Mouse (Mus musculus): ENCODE measurements around the gene Crtc3. TPM values are rescaled to one million over a fixed set of nuclear protein-coding genes. Genes with fewer than 3 reads are reported as not detected.

Gene Crtc3
- polyA plus RNA-seq, 1 experiment: 6.4 TPM

GRCm38 (mm10) chr7:80539581-80539980 lies 149.1 kb downstream of the Crtc3 start:
- Histone ChIP-seq H3K4me3 (ENCODE audit: insufficient read depth, poor library complexity, severe bottlenecking) (no peak overlapping the region), H3K79me2 (ENCODE audit: control insufficient read depth, insufficient read depth) (peaks cover under 1% of the 10 kb centered on the region), H3ac (ENCODE audit: control insufficient read depth, insufficient read length, low read depth) (no peak overlapping the region), H3K27me3 (ENCODE audit: control insufficient read depth, insufficient read depth, insufficient read length) (peaks cover 18% of the 10 kb centered on the region), H3K36me3 (ENCODE audit: control insufficient read depth, insufficient read depth) (no peaks in the 10 kb centered on the region), H3K79me3 (ENCODE audit: low read depth) (no peaks in the 10 kb centered on the region)
- TF ChIP-seq MAX (IDR thresholded peaks at IDR 0.05): no peak
- TF ChIP-seq MYOD1 (IDR thresholded peaks at IDR 0.05; ENCODE audit: control insufficient read depth, insufficient read length, low read depth): no peak
- no peak for TF ChIP-seq FOSL1 (IDR thresholded peaks at IDR 0.05; ENCODE audit: insufficient read depth, low read length, poor library complexity, severe bottlenecking)
- no peak for TF ChIP-seq MYOG (IDR thresholded peaks at IDR 0.05; ENCODE audit: control insufficient read depth, extremely low read depth, insufficient read length)
- TF ChIP-seq USF1 (IDR thresholded peaks at IDR 0.05; ENCODE audit: low read depth): no peak
- TF ChIP-seq CTCF (IDR thresholded peaks at IDR 0.05; ENCODE audit: control insufficient read depth, insufficient read depth, insufficient read length): no peak
- TF ChIP-seq CEBPB (IDR thresholded peaks at IDR 0.05; ENCODE audit: low read depth): no peak

Other genes with a start within 250 kb of the Crtc3 start
- gene Blm, start 153.8 kb downstream of the Crtc3 start, polyA plus RNA-seq (2012; fragmentation: generic; extraction: Trizol): 2.6 TPM
- 82.7 TPM for gene Iqgap1, start 137.1 kb upstream of the Crtc3 start, polyA plus RNA-seq (2012; fragmentation: generic; extraction: Trizol)
- 4.6 TPM for gene Zscan2, start 172.0 kb upstream of the Crtc3 start, polyA plus RNA-seq (2012; fragmentation: generic; extraction: Trizol)
- gene Wdr73, start 212.4 kb upstream of the Crtc3 start, polyA plus RNA-seq (2012; fragmentation: generic; extraction: Trizol): 18.1 TPM
- 1.9 TPM for gene Nmb, start 216.2 kb upstream of the Crtc3 start, polyA plus RNA-seq (2012; fragmentation: generic; extraction: Trizol)